Mouse (Mus musculus) adrenal gland (tissue): Measurements from ENCODE around the gene Casc3.

Source experiments
- intact Hi-C: fragments of 180-260 bp; cut with DNase I; formaldehyde crosslinking; loops from one replicate; pipeline ENCODE4 v1.15.1; 2025

The Casc3 gene

GRCm38 (mm10) chr11:98863028-98863750 is 58.5 kb downstream of the Casc3 start, which contains the start of gene Wipf2:
Wipf2 (plus strand) TSS chr11:98863638.
- intact Hi-C loops: no loop called here

GRCm38 (mm10) chr11:98863751-98864429 is 59.2 kb downstream of the Casc3 start:
- intact Hi-C loops: no loop called here

GRCm38 (mm10) chr11:98867293-98867692 is 62.6 kb downstream of the Casc3 start:
- intact Hi-C loops: no loop called here

GRCm38 (mm10) chr11:98869906-98870305 is 65.2 kb downstream of the Casc3 start:
- intact Hi-C loops: no loop called here

- intact Hi-C loops: no loop called here
Observed at GRCm38 (mm10) chr11:98870791-98871190, 66.1 kb downstream of the Casc3 start.

- intact Hi-C loops: no loop called here
Observed at GRCm38 (mm10) chr11:98871416-98871815, 66.7 kb downstream of the Casc3 start.

- intact Hi-C loops: no loop called here
Observed at GRCm38 (mm10) chr11:98872040-98872439, 67.3 kb downstream of the Casc3 start.

- intact Hi-C loops: no loop called here
Observed at GRCm38 (mm10) chr11:98873900-98874299, 69.2 kb downstream of the Casc3 start.

- intact Hi-C loops: no loop called here
Observed at GRCm38 (mm10) chr11:98877001-98877400, 72.3 kb downstream of the Casc3 start.
